Mouse (Mus musculus): ENCODE data around the gene Slc9a1.

- peak; percentile 92 for TF ChIP-seq CTCF (conservative IDR thresholded peaks at IDR 0.05; ENCODE audit: insufficient read depth, insufficient read length, low read depth, low read length)
- TF ChIP-seq POLR2A (IDR thresholded peaks at IDR 0.05; ENCODE audit: low read depth, low read length) = no peak
Observed at GRCm38 (mm10) chr4:133451536-133451935, 82.0 kb downstream of the Slc9a1 start.
